Mouse (Mus musculus): ENCODE data around the gene Apopt1.

Gene Apopt1

DNA sequence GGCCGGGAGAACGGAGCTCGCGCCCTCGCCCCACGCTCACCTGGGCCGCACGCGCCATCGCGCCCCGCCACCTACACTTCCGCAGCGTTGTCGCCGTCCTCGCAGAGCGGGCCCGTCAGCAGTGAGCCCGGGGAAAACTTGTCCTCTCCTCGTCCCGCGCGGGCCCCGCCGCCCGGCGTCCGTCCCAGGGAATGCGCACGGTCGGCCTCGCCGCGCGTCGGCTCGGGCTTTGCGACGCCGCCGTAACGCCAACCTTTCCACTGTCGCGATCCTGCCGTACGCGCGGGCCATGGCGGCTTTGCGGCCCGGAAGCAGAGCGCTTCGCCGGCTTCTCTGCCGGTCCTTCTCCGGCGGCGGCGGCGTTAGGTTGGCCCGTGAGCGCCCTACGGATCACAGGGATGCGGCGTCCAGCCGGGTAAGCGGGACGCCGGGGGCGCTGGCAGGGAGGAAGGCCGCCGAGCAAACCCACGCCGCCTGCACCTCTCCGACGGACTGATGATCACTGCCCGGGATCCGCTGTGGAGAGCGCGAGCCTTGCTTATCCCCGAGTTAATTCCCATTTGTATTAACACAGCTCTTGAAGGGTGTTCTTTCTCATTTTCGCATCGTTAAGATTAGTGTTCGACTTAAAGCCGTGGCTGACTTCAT lies at the start of gene Apopt1, which contains the start of gene Bag5:
Gene Apopt1, plus strand, starts transcription at position 258 of the 648 bp plus-strand sequence.
Gene Bag5, minus strand, starts transcription at position 254 of the 648 bp plus-strand sequence.
- DNase-seq, result peak; percentile 89

DNA sequence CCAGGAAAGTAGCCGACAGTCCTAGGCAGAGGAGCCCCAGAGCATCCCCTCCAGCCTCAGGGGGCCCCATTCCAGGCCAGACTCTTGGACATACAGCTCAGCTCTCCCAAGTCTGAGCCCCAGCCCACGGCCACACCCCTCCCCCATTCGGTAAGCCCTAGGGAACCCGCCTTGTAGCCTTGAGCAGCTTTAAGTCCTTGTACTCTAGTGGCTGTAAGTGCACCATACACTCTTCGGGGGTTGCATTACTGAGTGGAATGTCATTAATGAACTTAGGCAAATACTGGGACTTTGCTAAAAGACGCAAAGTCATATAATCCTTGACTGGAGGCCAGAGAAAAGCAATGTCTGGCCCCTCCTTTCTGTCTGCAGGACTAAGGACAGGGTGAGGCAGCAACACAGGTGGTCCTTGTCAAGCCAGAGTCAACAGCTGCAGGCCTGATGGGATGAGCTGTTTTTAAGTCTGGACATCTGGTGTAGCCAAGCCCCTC lies 48.9 kb upstream of the Apopt1 start:
- DNase-seq, result no peak

GRCm38 (mm10) chr12:111665041-111665880 lies 47.8 kb upstream of the Apopt1 start:
- no peak for DNase-seq

GRCm38 (mm10) chr12:111666380-111666779 lies 46.7 kb upstream of the Apopt1 start:
- DNase-seq, result peak; percentile 67

DNA sequence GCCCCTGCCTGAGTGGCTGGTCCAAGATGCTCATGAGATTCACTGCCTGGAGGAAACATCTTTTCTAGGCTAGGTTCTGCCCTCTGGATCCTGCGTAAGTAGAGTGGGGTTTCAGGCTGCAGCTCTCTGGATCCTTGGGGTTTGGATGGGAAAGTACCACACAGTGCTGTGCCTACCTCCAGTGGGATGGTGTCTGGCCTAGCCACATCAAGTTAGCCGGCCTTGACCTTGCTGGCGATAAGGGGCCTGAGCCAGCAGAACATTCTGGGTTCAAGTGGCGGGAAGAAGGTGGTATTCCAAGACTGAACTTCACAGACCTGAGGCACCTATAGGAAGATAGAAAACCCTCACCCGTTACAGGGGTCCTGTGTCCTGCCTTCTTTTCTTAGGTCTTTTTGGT lies 45.6 kb upstream of the Apopt1 start:
- no peak for DNase-seq

GRCm38 (mm10) chr12:111668457-111668912 lies 44.6 kb upstream of the Apopt1 start:
- peak; percentile 95 for DNase-seq

DNA sequence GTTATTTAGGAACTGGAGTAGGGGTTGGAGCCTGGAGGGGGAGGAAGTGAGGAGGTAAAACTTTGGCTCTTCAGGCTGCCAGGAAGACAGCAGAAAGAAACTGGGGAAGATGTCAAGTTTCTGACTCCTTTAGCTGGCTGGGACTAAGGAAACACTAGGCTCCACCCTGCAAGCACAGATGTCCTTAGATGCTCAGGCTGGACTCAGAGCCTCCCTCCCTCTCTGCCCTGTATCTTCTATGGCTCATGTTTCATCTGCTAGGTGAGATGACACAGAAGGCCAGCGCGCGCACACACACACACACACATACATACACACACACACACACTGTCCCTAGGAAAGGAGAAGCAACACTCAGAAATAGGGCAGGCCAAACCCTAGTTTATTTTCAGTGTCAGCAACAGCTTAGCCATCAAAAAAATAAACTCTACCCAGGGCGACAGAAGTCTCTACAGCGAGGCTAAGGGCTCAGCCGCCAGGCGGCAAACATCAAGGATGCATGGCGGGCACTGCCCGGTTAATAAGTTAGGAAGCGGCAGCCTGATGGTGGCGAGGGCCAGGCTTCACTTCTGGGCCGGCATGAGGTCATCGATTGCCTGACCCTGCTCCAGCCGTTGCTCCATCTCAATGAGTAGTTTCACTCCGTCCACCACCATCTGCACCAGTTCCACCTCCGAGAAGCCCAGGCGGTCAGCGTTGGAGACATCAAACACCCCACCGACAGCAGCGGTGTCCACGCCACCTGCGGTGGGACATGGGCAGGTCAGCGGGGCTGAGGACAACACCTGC lies 43.9 kb upstream of the Apopt1 start:
- DNase-seq, result peak; percentile 61

DNA sequence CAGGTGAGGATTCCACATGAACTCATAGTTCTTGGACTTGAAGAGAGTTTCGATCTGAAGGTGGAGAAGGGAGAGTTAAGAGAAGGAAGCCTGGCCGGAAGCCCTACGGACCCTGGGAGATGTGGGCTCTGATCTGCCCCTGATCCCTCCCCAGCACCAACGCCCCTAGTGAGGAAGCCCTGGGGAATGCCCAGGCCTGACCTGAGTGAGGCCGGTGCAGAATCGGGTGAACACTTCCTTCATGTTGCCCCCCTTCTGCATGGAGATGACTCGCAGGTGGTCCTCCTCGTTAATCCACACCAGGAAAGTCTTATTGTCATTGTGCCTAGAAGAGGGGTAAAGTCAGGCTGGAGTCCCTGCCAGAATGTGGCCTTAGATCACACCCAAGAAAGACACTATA lies 43.1 kb upstream of the Apopt1 start:
- DNase-seq, result no peak

DNA sequence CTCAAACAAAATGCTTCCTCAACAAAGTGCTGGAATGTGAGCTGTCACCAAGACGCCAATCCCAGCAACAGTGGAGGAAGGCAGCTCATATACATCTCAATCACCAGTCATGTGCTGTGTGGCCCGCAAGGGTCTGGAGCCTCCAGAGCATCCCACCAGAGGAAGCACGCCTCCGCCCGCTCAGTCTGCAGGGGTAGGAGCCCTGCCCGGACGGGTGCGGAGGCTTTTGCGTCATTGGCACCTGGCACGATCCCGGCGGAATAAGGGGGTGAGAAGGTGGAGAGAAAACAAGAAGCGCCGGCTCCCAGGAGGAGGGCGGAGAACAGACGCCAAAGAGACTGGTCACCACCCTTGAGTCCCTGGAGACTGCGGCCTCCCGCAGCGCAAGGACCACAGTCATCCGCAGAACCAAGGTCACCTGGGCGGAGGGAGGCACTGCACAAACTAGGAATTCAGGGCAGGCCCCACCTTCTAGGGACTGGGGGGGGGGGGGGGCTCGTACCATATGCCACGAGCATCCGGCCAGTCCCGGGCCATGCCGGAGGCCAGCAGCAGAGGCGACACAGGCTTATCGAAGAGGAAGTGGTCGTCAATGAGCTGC lies 42.6 kb upstream of the Apopt1 start:
- peak; percentile 54 for DNase-seq

DNA sequence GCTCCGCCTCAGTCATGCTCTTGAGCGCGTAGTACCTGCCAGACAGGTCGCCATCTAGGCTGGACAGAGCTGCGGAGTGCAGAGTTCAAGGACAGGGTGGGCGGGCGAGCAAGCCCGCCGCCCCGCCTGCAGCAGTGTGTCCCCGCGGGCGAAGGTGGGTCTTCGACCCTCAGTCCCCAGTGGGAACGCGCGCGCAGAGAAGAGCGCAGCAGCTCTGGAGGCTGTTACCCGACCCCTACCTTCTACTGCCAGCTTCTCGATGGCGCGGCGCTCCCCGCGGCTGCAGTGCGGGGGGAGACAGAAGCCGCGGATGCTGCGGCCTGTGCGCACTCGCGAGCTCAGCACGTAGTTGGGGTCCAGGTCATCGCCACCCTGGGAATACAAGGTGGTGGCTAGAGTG lies 42.1 kb upstream of the Apopt1 start:
- DNase-seq, result no peak

- peak; percentile 84 for DNase-seq
These were observed 41.6 kb upstream of the Apopt1 start for GRCm38 (mm10) chr12:111671431-111671902.

DNA sequence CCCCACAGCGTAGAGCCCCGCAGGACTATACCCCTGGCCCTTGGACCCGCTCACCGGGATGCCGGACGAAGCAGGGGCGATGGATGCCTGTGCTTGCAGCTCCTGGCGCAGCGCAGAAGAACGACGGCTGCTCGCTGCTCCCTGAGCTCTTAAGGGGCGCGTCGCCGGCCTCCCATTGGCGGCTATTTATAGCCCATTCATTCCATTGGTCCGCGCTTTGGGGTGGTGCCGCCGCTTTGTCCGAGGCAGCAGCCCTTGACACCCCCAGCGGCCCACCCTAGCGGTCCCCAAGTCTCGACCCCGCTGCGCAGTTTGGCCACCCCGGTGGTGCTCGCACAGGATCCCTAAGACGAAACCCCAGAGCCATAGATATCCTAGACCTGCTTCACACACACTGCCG lies 40.9 kb upstream of the Apopt1 start, which contains the start of gene Ckb:
Gene Ckb, minus strand, starts transcription at position 163 of the 400 bp plus-strand sequence.
- DNase-seq, result peak; percentile 94

DNA sequence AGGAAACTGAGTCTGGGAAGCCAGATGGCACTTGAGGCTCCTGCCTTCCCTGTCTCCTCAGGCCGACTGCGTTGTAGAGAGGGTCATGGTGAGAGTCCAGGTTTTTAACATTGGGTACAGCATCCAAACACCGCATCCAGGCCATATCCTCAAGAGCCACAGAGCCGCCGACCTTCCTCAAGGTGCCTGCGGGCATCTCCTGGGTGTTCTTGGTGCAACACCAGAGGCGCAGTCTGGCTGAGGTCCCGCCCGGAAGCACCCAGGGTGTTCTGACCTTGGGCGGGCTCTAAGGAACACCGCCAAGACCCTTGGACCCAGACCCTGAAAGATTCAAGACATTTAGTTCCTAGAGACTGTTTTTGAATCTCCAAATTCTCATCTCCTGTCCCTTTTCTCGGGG lies 40.5 kb upstream of the Apopt1 start:
- DNase-seq, result no peak

DNA sequence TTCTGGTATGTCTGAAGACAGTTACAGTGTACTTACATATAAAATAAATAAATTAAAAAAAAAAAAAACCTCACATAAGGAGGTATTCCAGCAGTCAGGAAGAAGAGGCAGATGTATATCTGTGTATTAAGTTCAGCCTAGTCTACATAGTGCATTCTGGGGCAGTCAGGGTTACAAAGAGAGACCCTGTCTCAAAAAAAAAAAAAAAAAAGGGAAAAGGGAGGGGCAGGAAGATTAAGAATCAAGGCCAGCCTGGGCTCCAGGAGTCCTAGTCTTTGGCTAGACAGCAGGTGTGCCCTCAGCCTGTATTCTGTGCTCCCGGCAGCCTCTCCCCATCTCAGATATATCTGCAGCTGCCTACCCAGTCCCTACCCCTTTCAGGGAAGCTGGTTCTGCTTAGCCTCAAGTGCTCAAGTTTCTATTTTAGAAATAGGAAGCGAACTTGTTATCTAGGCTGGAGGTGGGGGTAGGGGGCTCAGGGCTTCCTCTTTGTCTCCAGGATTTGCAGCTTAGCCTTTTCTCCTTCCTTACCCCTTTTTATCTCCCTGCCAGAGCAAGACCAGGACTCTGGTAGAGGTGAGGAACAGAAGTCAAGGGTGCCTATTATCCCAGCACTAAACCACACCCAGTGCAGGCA lies 38.1 kb upstream of the Apopt1 start:
- DNase-seq, result no peak

DNA sequence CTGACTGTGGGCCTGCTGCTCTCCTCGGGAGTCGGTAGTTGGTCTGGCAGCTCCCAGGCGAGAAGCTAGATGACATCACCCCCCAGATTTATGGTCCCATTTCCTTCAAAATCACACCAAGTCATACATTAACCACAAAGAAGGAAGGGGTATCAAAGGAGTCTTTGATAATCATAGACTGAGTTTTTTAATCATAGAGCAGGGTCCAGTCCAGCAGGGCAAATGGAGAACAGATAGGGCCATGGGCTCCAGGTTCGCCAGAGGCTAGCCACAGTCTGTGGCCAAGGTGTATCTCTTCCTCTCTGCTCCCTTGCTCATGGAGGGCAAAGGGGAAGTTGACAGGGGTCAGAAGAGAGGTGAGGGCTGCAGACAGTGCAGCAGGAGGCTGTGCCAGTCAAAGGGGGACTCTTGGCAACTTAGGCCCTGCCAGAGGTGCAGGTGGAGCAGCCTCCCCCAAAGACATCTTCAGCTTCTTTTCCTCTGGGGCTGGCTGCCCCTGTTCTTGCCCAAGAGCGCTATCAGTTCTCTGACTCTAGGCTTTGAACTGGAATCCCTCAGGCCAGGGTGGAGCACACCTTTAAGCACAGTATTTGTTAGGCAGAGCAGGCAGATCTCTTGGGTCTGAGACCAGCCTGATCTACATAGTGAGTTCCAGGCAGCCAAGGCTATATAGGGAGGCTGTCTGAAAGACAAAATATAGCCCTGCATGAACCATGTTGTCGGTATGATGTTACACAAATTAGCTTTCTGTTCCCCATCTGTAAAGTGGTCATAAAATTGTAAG lies 37.1 kb upstream of the Apopt1 start:
- DNase-seq, result no peak

DNA sequence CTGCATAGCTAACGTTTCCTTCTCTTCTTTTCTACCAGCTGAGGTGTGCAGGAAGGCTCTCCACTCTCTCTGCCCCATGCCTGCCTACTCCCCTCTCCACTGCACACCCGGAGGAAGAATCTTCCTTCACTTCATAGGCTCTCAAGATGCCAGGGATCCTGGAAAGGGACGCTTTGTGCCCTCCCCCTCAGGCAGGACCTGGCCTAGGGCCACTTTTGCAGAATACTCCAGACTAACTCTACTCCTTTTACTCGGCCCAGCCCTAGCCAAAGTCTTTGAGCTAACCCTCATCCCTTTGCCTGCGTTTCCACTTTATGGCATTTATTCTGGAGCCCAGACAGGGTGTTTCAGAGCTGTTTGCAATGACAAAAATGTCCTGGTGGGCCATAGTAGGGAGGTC lies 35.6 kb upstream of the Apopt1 start:
- DNase-seq, result no peak

- peak; percentile 91 for DNase-seq
These were observed 35.0 kb upstream of the Apopt1 start, which contains the start of gene Trmt61a for GRCm38 (mm10) chr12:111677882-111678669. TSS of gene Trmt61a (plus strand) at chr12:111678105.

- no peak for DNase-seq
These were observed 34.5 kb upstream of the Apopt1 start for GRCm38 (mm10) chr12:111678670-111678933.

GRCm38 (mm10) chr12:111678997-111679396 lies 34.1 kb upstream of the Apopt1 start:
- DNase-seq, result no peak

GRCm38 (mm10) chr12:111680661-111681060 lies 32.4 kb upstream of the Apopt1 start:
- no peak for DNase-seq

All from layer of hippocampus, adult 9-11 months (tissue).